Mouse (Mus musculus): ENCODE measurements around the gene Vps26c. TPM values are rescaled to one million over a fixed set of nuclear protein-coding genes. Genes with fewer than 3 reads are reported as not detected.

Vps26c gene
- total RNA-seq, 2 experiments from 2014 or later, result 26.7 to 27.8 TPM

Other genes with a start within 250 kb of the Vps26c start
- 1 to 10 TPM; 6.0 to 6.3 TPM for gene Hlcs, start 213.3 kb downstream of the Vps26c start, total RNA-seq (2021)
- gene Ripply3, start 198.4 kb downstream of the Vps26c start, total RNA-seq (2021), result 1 to 10 TPM; 3.3 to 4.0 TPM
- gene Ttc3, start 156.2 kb downstream of the Vps26c start, total RNA-seq (2021), result 10 to 100 TPM; 78.3 to 88.3 TPM
- gene Pigp, start 155.0 kb downstream of the Vps26c start, total RNA-seq (2021), result 10 to 100 TPM; 70.4 to 74.2 TPM
- 10 to 100 TPM; 68.6 to 69.6 TPM for gene Dyrk1a, start 43.2 kb upstream of the Vps26c start, total RNA-seq (2021)